Mouse (Mus musculus): ENCODE measurements at regions not wholly inside any gene's neighbourhood (a gene's known extent, or its start where the extent isn't known, plus 50 kb on each side); places are given as distances from the start of the nearest gene placed in this dataset.

DNA sequence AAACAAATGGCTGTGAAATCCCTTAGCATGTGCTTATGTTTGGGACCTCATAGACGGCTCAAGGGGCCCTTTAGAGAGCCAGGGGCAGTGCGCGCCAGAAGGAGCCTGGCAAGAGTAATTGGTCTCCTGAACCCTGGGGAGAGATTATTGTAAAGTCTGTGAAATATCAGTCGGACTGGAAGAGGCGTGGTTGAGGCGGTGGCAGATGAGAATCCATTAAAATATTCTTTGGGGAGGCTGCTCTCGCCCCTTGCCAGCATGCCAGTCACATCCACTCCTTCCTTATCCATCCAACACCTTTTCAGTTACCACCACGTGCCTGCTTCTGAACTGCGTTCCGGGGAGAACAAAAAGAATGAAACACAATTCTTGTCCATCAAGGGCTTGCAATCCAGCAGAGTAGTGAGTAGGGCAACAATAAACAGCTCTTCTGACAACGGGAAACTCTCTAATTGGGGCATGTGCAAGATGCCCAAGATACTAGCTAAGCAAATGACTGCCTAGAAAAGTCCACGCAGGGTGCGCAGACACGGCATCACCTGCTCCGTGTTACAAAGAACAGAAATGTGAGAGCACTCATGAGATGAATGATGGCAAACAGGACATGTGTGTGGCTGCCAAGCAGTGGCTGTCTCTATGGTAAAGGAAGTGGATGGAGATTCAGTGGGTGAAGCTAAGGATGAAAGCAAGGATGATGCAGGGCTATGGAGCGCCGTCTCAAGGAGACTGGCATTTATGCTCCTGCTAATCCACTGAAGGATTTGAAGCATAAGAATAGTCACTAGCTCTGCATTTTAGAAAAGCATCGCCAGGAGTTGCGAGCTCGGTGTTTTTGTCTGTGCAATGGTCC lies 320.6 kb upstream of the Zfp462 start:
- H3K27ac ChIP-seq (ENCODE audit: insufficient read depth, low read depth, low read length): no peak overlapping the region
- no peak for TF ChIP-seq POLR2A (IDR thresholded peaks at IDR 0.05; ENCODE audit: low read depth, low read length)
- no peak for TF ChIP-seq CTCF (conservative IDR thresholded peaks at IDR 0.05; ENCODE audit: insufficient read depth, insufficient read length, low read depth, low read length)
- DNase-seq: no peak
- H3K4me3 ChIP-seq (ENCODE audit: insufficient read depth, low read depth, low read length): no peak overlapping the region
- no peaks in the 10 kb centered on the region for H3K36me3 ChIP-seq (ENCODE audit: control insufficient read depth, insufficient read depth, low read length)
- no peaks in the 10 kb centered on the region for H3K27me3 ChIP-seq (replicated peaks; ENCODE audit: control insufficient read depth, insufficient read depth, low read length)
- WGBS: 93% methylated on average over 20 of the region's 20 CpGs
- no peaks in the 10 kb centered on the region for H3K4me1 ChIP-seq (ENCODE audit: control insufficient read depth, insufficient read depth, low read length)

DNA sequence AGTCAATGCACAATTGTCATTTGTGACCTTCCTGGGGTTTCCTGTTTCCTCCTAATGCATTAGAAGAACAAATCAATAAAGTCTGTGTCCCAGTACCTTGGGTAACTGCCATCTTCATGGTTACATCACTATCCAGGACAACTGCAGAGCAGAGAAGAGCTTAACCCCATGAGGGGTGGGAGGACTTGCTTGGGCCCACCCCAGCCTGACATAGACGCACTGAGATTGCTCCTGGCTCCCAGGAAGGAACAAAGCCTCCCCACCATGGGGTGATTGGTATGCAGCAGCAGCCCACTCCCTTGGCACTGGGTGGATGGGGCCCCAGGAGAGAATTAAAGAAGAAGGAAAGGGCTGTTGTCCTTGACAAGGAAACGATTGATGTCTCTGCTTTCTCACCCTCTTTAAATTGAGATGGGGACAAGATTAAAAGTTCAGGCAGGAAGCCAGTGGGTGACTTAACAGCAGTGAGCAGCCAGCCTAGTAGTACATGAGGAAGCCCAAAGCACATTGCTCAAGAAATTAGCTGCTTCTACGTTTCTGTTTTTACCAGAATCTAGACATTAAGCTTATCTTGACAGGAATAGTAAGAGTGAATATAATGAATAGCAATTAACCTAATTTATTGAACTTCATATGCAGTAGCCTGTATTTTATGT lies 307.7 kb upstream of the Zfp462 start:
- WGBS: 40% methylated on average over 3 of the region's 3 CpGs
- H3K4me1 ChIP-seq (ENCODE audit: control insufficient read depth, insufficient read depth, low read length): no peaks in the 10 kb centered on the region
- TF ChIP-seq CTCF (conservative IDR thresholded peaks at IDR 0.05; ENCODE audit: insufficient read depth, insufficient read length, low read depth, low read length) (no peak), POLR2A (IDR thresholded peaks at IDR 0.05; ENCODE audit: low read depth, low read length) (no peak)
- H3K27ac ChIP-seq (ENCODE audit: insufficient read depth, low read depth, low read length): no peak overlapping the region
- H3K4me3 ChIP-seq (ENCODE audit: insufficient read depth, low read depth, low read length): no peak overlapping the region
- no peak for DNase-seq
- no peaks in the 10 kb centered on the region for H3K27me3 ChIP-seq (replicated peaks; ENCODE audit: control insufficient read depth, insufficient read depth, low read length)
- H3K36me3 ChIP-seq (ENCODE audit: control insufficient read depth, insufficient read depth, low read length): no peaks in the 10 kb centered on the region

DNA sequence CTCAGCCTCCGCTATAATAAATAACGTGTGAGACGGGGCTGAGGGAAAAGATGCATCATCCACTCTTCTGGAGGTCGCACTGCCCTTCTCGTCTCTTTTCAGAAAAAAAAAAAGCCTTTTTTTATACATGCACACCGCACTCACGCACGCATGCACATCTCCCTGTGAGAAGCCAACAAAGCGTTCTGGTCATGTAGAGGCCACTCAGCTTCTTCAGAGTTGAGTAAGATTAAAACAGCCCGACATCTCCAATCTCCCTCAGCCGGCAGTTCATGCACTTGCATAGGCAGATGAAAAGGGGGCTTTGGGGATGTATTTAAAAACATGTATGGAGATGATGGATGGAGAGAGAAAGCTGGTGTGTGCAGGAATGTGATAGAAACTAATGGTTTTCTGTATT lies 298.8 kb upstream of the Zfp462 start:
- no peaks in the 10 kb centered on the region for H3K36me3 ChIP-seq (ENCODE audit: control insufficient read depth, insufficient read depth, low read length)
- no peaks in the 10 kb centered on the region for H3K4me1 ChIP-seq (ENCODE audit: control insufficient read depth, insufficient read depth, low read length)
- H3K4me3 ChIP-seq (ENCODE audit: insufficient read depth, low read depth, low read length): no peak overlapping the region
- DNase-seq: no peak
- TF ChIP-seq POLR2A (IDR thresholded peaks at IDR 0.05; ENCODE audit: low read depth, low read length) (no peak), CTCF (conservative IDR thresholded peaks at IDR 0.05; ENCODE audit: insufficient read depth, insufficient read length, low read depth, low read length) (no peak)
- 84% methylated on average over 11 of the region's 11 CpGs for WGBS
- no peak overlapping the region for H3K27ac ChIP-seq (ENCODE audit: insufficient read depth, low read depth, low read length)
- no peaks in the 10 kb centered on the region for H3K27me3 ChIP-seq (replicated peaks; ENCODE audit: control insufficient read depth, insufficient read depth, low read length)

DNA sequence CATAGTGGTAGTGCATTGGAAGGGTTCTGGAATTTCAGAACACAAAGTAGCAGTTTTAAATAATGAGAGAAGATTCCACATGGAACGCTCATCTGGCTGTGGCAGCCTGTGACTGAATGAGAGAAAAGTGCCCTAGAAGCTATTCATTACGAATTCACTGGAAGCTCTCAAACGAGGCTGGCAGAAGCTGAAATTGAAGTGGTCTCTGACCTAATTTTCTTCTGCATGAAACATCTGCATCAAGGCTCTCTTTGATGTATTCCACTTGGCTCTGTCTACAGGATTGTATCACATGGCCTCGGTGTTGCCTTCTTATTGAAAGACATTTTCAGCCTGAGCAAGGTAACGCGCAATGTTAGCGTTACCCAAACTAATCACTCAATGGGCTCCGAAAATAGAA lies 298.4 kb upstream of the Zfp462 start:
- Histone ChIP-seq H3K27ac (ENCODE audit: insufficient read depth, low read depth, low read length) (no peak overlapping the region), H3K4me3 (ENCODE audit: insufficient read depth, low read depth, low read length) (no peak overlapping the region), H3K4me1 (ENCODE audit: control insufficient read depth, insufficient read depth, low read length) (no peaks in the 10 kb centered on the region), H3K36me3 (ENCODE audit: control insufficient read depth, insufficient read depth, low read length) (no peaks in the 10 kb centered on the region), H3K27me3 (replicated peaks; ENCODE audit: control insufficient read depth, insufficient read depth, low read length) (no peaks in the 10 kb centered on the region)
- TF ChIP-seq POLR2A (IDR thresholded peaks at IDR 0.05; ENCODE audit: low read depth, low read length) (no peak), CTCF (conservative IDR thresholded peaks at IDR 0.05; ENCODE audit: insufficient read depth, insufficient read length, low read depth, low read length) (no peak)
- no peak for DNase-seq
- WGBS: 79% methylated on average over 8 of the region's 8 CpGs

DNA sequence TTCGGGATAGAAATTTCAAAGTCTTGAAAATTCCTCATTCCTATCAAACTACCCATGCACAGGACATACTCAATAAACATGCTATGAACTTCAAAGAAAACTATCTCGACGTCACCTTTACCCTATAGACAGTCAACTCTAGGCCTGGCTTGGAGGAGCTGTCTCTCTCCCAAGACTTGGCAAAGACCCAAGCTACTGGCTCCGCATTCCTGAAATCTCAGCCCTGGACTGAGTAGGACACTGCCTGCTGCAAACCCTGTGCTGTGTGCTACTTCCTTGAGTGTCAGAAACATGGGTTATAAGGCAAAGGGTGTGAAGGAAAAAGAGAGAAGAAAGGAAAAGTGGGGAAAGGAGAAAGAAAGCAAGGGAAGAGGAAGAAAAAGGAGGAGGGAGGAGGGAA lies 296.6 kb upstream of the Zfp462 start:
- TF ChIP-seq CTCF (conservative IDR thresholded peaks at IDR 0.05; ENCODE audit: insufficient read depth, insufficient read length, low read depth, low read length) (no peak), POLR2A (IDR thresholded peaks at IDR 0.05; ENCODE audit: low read depth, low read length) (no peak)
- H3K27ac ChIP-seq (ENCODE audit: insufficient read depth, low read depth, low read length): no peak overlapping the region
- no peaks in the 10 kb centered on the region for H3K4me1 ChIP-seq (ENCODE audit: control insufficient read depth, insufficient read depth, low read length)
- H3K4me3 ChIP-seq (ENCODE audit: insufficient read depth, low read depth, low read length): no peak overlapping the region
- no peaks in the 10 kb centered on the region for H3K36me3 ChIP-seq (ENCODE audit: control insufficient read depth, insufficient read depth, low read length)
- peak; percentile 28 for DNase-seq
- 50% methylated on average over 4 of the region's 4 CpGs for WGBS
- H3K27me3 ChIP-seq (replicated peaks; ENCODE audit: control insufficient read depth, insufficient read depth, low read length): no peaks in the 10 kb centered on the region

DNA sequence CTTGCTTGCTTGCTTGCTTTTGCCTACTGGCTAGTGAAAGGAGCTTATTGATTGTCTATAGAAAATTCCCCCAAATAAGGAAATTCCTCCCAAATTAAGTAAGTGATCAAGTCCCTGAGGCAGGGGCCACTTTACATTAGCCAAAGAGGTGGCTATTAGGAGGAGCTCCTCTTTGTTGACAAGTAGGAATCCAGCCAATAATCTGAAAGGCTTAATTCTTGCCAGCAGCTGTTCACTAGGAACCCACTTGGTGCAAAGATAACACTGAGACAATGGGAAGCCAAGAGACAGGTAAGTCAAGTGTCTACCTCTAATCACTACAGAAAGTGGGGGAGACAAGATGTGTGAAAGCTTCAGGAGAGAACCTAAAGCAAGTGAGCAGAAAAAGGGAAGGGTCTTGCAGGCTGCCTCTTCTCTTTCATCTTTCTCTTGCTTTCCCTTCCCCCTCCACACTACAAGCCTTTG lies 293.2 kb upstream of the Zfp462 start:
- H3K27ac ChIP-seq (ENCODE audit: insufficient read depth, low read depth, low read length): no peak overlapping the region
- H3K4me1 ChIP-seq (ENCODE audit: control insufficient read depth, insufficient read depth, low read length): no peaks in the 10 kb centered on the region
- DNase-seq: no peak
- H3K27me3 ChIP-seq (replicated peaks; ENCODE audit: control insufficient read depth, insufficient read depth, low read length): no peaks in the 10 kb centered on the region
- TF ChIP-seq CTCF (conservative IDR thresholded peaks at IDR 0.05; ENCODE audit: insufficient read depth, insufficient read length, low read depth, low read length): no peak
- TF ChIP-seq POLR2A (IDR thresholded peaks at IDR 0.05; ENCODE audit: low read depth, low read length): no peak
- H3K4me3 ChIP-seq (ENCODE audit: insufficient read depth, low read depth, low read length): no peak overlapping the region
- no peaks in the 10 kb centered on the region for H3K36me3 ChIP-seq (ENCODE audit: control insufficient read depth, insufficient read depth, low read length)

Data from kidney, adult 2 months (tissue).